Mouse (Mus musculus) lung, embryonic 14.5 days (tissue): ENCODE results near the gene Irx4. TPM values are rescaled to one million over a fixed set of nuclear protein-coding genes. Genes with fewer than 3 reads are reported as not detected.

Experiments
- ATAC-seq: fragments of 200-750 bp; cut with Nextera tagmentation; 2 replicates; pipeline ENCODE4 v1.8.0; 2017; ENCODE audit warnings: mild to moderate bottlenecking, moderate TSS enrichment, moderate library complexity; ENCODE audit not compliant: insufficient read depth
- DNase-seq: peaks from one replicate; pipeline ENCODE4 v3.0.0-alpha.2; 2015
- H3K27ac ChIP-seq: fragments of 300-500 bp; sonication (generic); 2 replicates; pipeline ENCODE4 v1.5.1; 2014; ENCODE audit warnings: low read depth, mild to moderate bottlenecking, moderate library complexity
- H3K27me3 ChIP-seq: fragments of 300-500 bp; sonication (generic); 2 replicates; pipeline ENCODE4 v1.6.1; 2014; ENCODE audit warnings: low read length, control low read depth; ENCODE audit not compliant: insufficient read depth
- H3K36me3 ChIP-seq: fragments of 300-500 bp; sonication (generic); 2 replicates; pipeline ENCODE4 v1.6.1; 2014; ENCODE audit warnings: control low read depth; ENCODE audit not compliant: insufficient read depth
- H3K4me1 ChIP-seq: fragments of 300-500 bp; sonication (generic); 2 replicates; pipeline ENCODE4 v1.6.1; 2014; ENCODE audit warnings: antibody characterized with exemption, control low read depth; ENCODE audit not compliant: insufficient read depth
- H3K4me2 ChIP-seq: fragments of 300-500 bp; sonication (generic); 2 replicates; pipeline ENCODE4 v1.6.1; 2014; ENCODE audit warnings: mild to moderate bottlenecking
- H3K4me3 ChIP-seq: fragments of 300-500 bp; sonication (generic); 2 replicates; pipeline ENCODE4 v1.5.1; 2014; ENCODE audit warnings: low read depth, low read length
- H3K9ac ChIP-seq: fragments of 300-500 bp; sonication (generic); 2 replicates; pipeline ENCODE4 v1.6.1; 2014
- H3K9me3 ChIP-seq: fragments of 300-500 bp; sonication (generic); 2 replicates; pipeline ENCODE4 v1.6.1; 2016; ENCODE audit warnings: low read depth, low read length, control low read depth
- CTCF ChIP-seq: IDR thresholded peaks from 2 replicates; pipeline ENCODE4 v1.5.1; 2016; ENCODE audit warnings: antibody characterized with exemption, low read depth
- WGBS: fragments of 180-500 bp; shearing (Covaris S2); extraction: QIAGEN DNeasy Blood & Tissue Kit; methylation state at CpG from one replicate; pipeline ENCODE4 v1.1.7; 2014; 5-methylcytosine and 5-hydroxymethylcytosine counted together
- polyA plus RNA-seq: library from polyadenylated mRNA; unstranded; fragments of >200 nt; fragmentation: Nextera tagmentation; extraction: Ambion mirVana; gene quantifications from 2 replicates; pipeline ENCODE4 v1.2.1, GENCODE M21; 2014

Gene Irx4
- polyA plus RNA-seq, 1 experiment from 2014 or later, result not detected

GRCm38 (mm10) chr13:73263128-73263971 is 3.1 kb downstream of the Irx4 start:
- Histone ChIP-seq H3K9ac (no peak overlapping the region), H3K9me3 (no peaks in the 10 kb centered on the region), H3K36me3 (no peaks in the 10 kb centered on the region), H3K27me3 (peaks cover 99% of the 10 kb centered on the region), H3K4me3 (peak overlapping the region; percentile 14; the same call in 1 of the 2 replicates), H3K4me2 (peak overlapping the region; percentile 43), H3K27ac (no peak overlapping the region), H3K4me1 (no peaks in the 10 kb centered on the region)
- no peak for TF ChIP-seq CTCF
- DNase-seq (no peak), ATAC-seq (no peak)
- WGBS, result under 1% methylated on average over 40 of the region's 40 CpGs

DNA sequence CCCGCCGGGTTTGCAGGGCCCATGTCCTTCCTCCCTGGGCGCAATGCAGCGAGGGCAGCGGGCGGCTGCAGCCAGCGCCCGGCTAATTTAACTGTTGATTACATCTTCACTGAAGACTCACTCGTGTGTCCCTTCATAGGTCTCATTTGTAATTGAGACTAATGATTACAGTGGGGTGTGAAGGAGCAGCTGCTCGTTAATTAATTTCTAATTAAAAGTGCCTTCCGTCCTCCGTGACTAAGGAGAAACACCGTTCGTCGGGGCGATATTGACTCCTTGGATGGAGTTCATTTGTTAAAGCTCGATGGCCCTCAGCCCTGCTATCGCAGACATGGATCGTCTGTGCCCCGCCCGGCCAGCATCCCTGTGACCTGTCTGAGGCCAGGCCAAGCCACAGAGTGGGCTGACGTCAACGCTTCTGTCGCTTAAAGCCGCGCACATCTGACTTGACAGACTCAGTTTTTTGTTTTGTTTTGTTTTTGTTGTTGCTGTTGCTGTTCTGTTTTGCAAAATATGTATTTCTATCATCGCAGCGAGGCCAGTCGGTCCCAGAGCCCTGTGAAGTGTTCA is 4.0 kb downstream of the Irx4 start:
- WGBS, result 4% methylated on average over 29 of the region's 29 CpGs
- ATAC-seq (no peak), DNase-seq (no peak)
- no peak overlapping the region for H3K4me3 ChIP-seq
- peak overlapping the region; percentile 43; the same call in 1 of the 2 replicates for H3K4me2 ChIP-seq
- no peaks in the 10 kb centered on the region for H3K9me3 ChIP-seq
- no peaks in the 10 kb centered on the region for H3K36me3 ChIP-seq
- no peak overlapping the region for H3K9ac ChIP-seq
- H3K27me3 ChIP-seq, result peaks cover 99% of the 10 kb centered on the region
- no peaks in the 10 kb centered on the region for H3K4me1 ChIP-seq
- no peak for TF ChIP-seq CTCF
- no peak overlapping the region for H3K27ac ChIP-seq

GRCm38 (mm10) chr13:73264831-73265230 is 4.6 kb downstream of the Irx4 start:
- no peak for ATAC-seq
- no peak for DNase-seq
- H3K4me1 ChIP-seq, result no peaks in the 10 kb centered on the region
- no peak overlapping the region for H3K27ac ChIP-seq
- peaks cover 99% of the 10 kb centered on the region for H3K27me3 ChIP-seq
- H3K4me3 ChIP-seq, result no peak overlapping the region
- 25% methylated on average over 8 of the region's 8 CpGs for WGBS
- H3K4me2 ChIP-seq, result no peak overlapping the region
- no peak for TF ChIP-seq CTCF
- no peaks in the 10 kb centered on the region for H3K9me3 ChIP-seq
- no peak overlapping the region for H3K9ac ChIP-seq
- H3K36me3 ChIP-seq, result no peaks in the 10 kb centered on the region

DNA sequence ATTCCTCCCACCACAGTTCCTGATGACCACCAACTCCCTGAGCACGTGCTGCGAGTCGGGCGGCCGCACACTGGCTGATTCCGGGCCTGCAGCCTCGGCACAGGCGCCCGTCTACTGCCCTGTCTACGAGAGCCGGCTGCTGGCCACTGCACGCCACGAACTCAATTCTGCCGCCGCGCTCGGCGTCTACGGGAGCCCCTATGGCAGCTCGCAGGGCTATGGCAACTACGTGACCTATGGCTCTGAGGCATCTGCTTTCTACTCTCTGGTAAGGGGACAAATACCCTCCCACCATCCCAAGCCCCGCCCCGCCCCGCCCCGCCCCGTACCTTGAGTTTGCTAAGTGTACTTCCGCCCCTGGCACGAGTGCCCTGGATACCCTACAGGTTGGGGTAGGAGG is 5.2 kb downstream of the Irx4 start:
- under 1% methylated on average over 28 of the region's 28 CpGs for WGBS
- TF ChIP-seq CTCF, result no peak
- no peaks in the 10 kb centered on the region for H3K36me3 ChIP-seq
- ATAC-seq (peak; percentile 62), DNase-seq (peak; percentile 52)
- H3K4me1 ChIP-seq, result no peaks in the 10 kb centered on the region
- H3K27me3 ChIP-seq, result peaks cover 98% of the 10 kb centered on the region
- H3K4me2 ChIP-seq, result peak overlapping the region; percentile 49
- no peaks in the 10 kb centered on the region for H3K9me3 ChIP-seq
- H3K9ac ChIP-seq, result no peak overlapping the region
- peak overlapping the region; percentile 26 for H3K4me3 ChIP-seq
- no peak overlapping the region for H3K27ac ChIP-seq

DNA sequence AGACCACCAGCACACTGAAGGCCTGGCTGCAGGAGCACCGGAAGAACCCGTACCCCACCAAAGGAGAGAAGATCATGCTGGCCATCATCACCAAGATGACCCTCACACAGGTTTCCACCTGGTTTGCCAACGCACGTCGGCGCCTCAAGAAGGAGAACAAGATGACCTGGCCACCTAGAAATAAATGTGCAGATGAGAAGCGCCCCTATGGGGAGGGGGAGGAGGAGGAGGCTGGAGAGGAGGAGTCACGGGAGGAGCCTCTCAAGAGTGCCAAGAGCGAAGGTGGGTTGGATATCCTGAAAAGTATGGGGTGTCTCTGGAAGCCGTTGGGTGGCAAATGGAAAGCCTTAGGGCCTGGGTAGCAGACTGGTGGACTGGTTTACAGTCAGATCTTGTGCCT is 7.3 kb downstream of the Irx4 start:
- H3K9me3 ChIP-seq, result no peaks in the 10 kb centered on the region
- no peak overlapping the region for H3K9ac ChIP-seq
- ATAC-seq (no peak), DNase-seq (no peak)
- H3K27me3 ChIP-seq, result peaks cover 97% of the 10 kb centered on the region
- H3K4me2 ChIP-seq, result no peak overlapping the region
- H3K36me3 ChIP-seq, result no peaks in the 10 kb centered on the region
- no peak overlapping the region for H3K4me3 ChIP-seq
- WGBS, result 8% methylated on average over 10 of the region's 10 CpGs
- no peaks in the 10 kb centered on the region for H3K4me1 ChIP-seq
- no peak overlapping the region for H3K27ac ChIP-seq
- TF ChIP-seq CTCF, result no peak

- Histone ChIP-seq H3K36me3 (no peaks in the 10 kb centered on the region), H3K9ac (no peak overlapping the region), H3K27ac (no peak overlapping the region), H3K4me2 (0 out of 2 replicates have a peak overlapping the region, but pooled peaks have one; percentile 5), H3K27me3 (peaks cover 97% of the 10 kb centered on the region), H3K4me3 (no peak overlapping the region), H3K9me3 (no peaks in the 10 kb centered on the region), H3K4me1 (no peaks in the 10 kb centered on the region)
- TF ChIP-seq CTCF, result peak; percentile 46
- DNase-seq (peak; percentile 71), ATAC-seq (peak; percentile 67)
- under 1% methylated on average over 20 of the region's 20 CpGs for WGBS
Observed at GRCm38 (mm10) chr13:73268702-73269101, 8.4 kb downstream of the Irx4 start.

- TF ChIP-seq CTCF, result no peak
- no peak for ATAC-seq
- Histone ChIP-seq H3K27ac (no peak overlapping the region), H3K36me3 (no peaks in the 10 kb centered on the region), H3K4me2 (no peak overlapping the region), H3K27me3 (peaks cover 97% of the 10 kb centered on the region), H3K9ac (no peak overlapping the region), H3K4me3 (no peak overlapping the region), H3K4me1 (no peaks in the 10 kb centered on the region), H3K9me3 (no peaks in the 10 kb centered on the region)
- WGBS, result 12% methylated on average over 15 of the region's 15 CpGs
- no peak for DNase-seq
Observed at GRCm38 (mm10) chr13:73269251-73269650, 9.0 kb downstream of the Irx4 start.
